In genomic region chr5:113765641-113766526, GRCm38 (mm10) we compare ENCODE assay signal across 26 mouse cellular contexts. TPM values are rescaled to one million over a fixed set of nuclear protein-coding genes. Genes with fewer than 3 reads are reported as not detected.
DNase-seq lines count a peak whose midpoint lies in the region; ATAC-seq and TF ChIP-seq lines count a peak whose summit lies in the region.
"Had no signal": no experiment of that assay in that cellular context is flagged by ENCODE, and none has a peak within 500 bp of the region (broad histone marks: within the 10 kb centered on the region; RNA-seq: fewer than 3 reads in every experiment).

No protein-coding gene starts in this region.

- peaks cover 69% of the 10 kb centered on the region for H3K36me3 ChIP-seq in heart, embryonic 14.5 days (ENCODE audit: control insufficient read depth, insufficient read depth, low read length)
- peaks cover 4% of the 10 kb centered on the region; the same call in 1 of the 2 replicates for H3K36me3 ChIP-seq in lung, postnatal 0 days (ENCODE audit: insufficient read depth, low read length)
- peaks cover 6% of the 10 kb centered on the region for H3K36me3 ChIP-seq in stomach, embryonic 16.5 days (ENCODE audit: control insufficient read depth, insufficient read depth, low read length)
- peaks cover 74% of the 10 kb centered on the region for H3K36me3 ChIP-seq in hindbrain, embryonic 12.5 days

- intact Hi-C loops in heart, postnatal 14 days (cut with DNase I): no loop called here
- intact Hi-C loops in left cerebral cortex, adult 2 months (cut with DNase I): no loop called here

- H3K27ac ChIP-seq in heart, embryonic 14.5 days (replicated peaks in 1 of 2; ENCODE audit: control insufficient read depth in 1 of 2, insufficient read depth in 1 of 2, low read depth in 2 of 2, low read length in 2 of 2): no peak overlapping the region
- H3K27ac ChIP-seq in lung, postnatal 0 days (ENCODE audit: low read length): 0 out of 2 replicates have a peak overlapping the region, but pooled peaks have one; percentile 14
- no peak overlapping the region for H3K27ac ChIP-seq in stomach, embryonic 16.5 days (ENCODE audit: low read length)
- no peak overlapping the region for H3K27ac ChIP-seq in left cerebral cortex, adult 2 months
- no peak overlapping the region for H3K27ac ChIP-seq in hindbrain, embryonic 12.5 days
- H3K27ac ChIP-seq: forebrain, embryonic 12.5 days; heart, adult 2 months; limb, embryonic 13.5 days; liver, embryonic 14.5 days; midbrain, embryonic 15.5 days; neural tube, embryonic 15.5 days had no signal

- peak; percentile 21; the same call in 1 of the 2 replicates for ATAC-seq in heart, embryonic 14.5 days (ENCODE audit: insufficient number of reproducible peaks, insufficient read depth, low FRiP score, low read depth)
- ATAC-seq in lung, postnatal 0 days: peak; percentile 78
- peak; percentile 42; the same call in 1 of the 2 replicates for ATAC-seq in stomach, embryonic 16.5 days (ENCODE audit: insufficient read depth, low FRiP score)
- ATAC-seq in hindbrain, embryonic 12.5 days (ENCODE audit: low FRiP score): no peak
- ATAC-seq: midbrain, embryonic 15.5 days had no signal

- no peak for TF ChIP-seq CTCF in lung, postnatal 0 days (IDR thresholded peaks at IDR 0.05)
- TF ChIP-seq CTCF in left cerebral cortex, adult 2 months (IDR thresholded peaks at IDR 0.05): no peak

- H3K27me3 ChIP-seq in heart, embryonic 14.5 days (ENCODE audit: control insufficient read depth, insufficient read depth, low read length): no peaks in the 10 kb centered on the region
- no peaks in the 10 kb centered on the region for H3K27me3 ChIP-seq in lung, postnatal 0 days (replicated peaks; ENCODE audit: insufficient read depth, low read length)
- H3K27me3 ChIP-seq in stomach, embryonic 16.5 days (ENCODE audit: control insufficient read depth, insufficient read depth, low read length): no peaks in the 10 kb centered on the region
- no peaks in the 10 kb centered on the region for H3K27me3 ChIP-seq in hindbrain, embryonic 12.5 days
- H3K27me3 ChIP-seq: forebrain, embryonic 12.5 days; limb, embryonic 13.5 days; midbrain, embryonic 15.5 days; neural tube, embryonic 15.5 days had no signal

- no peak overlapping the region for H3K4me2 ChIP-seq in heart, embryonic 14.5 days (ENCODE audit: low read length)
- no peak overlapping the region for H3K4me2 ChIP-seq in lung, postnatal 0 days (replicated peaks; ENCODE audit: low read depth, low read length)
- no peak overlapping the region for H3K4me2 ChIP-seq in stomach, embryonic 16.5 days (ENCODE audit: low read depth, low read length)
- no peak overlapping the region for H3K4me2 ChIP-seq in hindbrain, embryonic 12.5 days (replicated peaks)
- H3K4me2 ChIP-seq: forebrain, embryonic 12.5 days; limb, embryonic 13.5 days; midbrain, embryonic 15.5 days; neural tube, embryonic 15.5 days had no signal

- no peak overlapping the region for H3K4me3 ChIP-seq in heart, embryonic 14.5 days (ENCODE audit: control insufficient read depth in 1 of 2, insufficient read depth in 1 of 2, low read depth in 1 of 2, low read length in 2 of 2)
- no peak overlapping the region for H3K4me3 ChIP-seq in lung, postnatal 0 days (ENCODE audit: low read depth, low read length)
- no peak overlapping the region for H3K4me3 ChIP-seq in stomach, embryonic 16.5 days (replicated peaks; ENCODE audit: low read length)
- no peak overlapping the region for H3K4me3 ChIP-seq in left cerebral cortex, adult 2 months
- no peak overlapping the region for H3K4me3 ChIP-seq in hindbrain, embryonic 12.5 days
- H3K4me3 ChIP-seq: forebrain, embryonic 12.5 days; heart, adult 2 months; limb, embryonic 13.5 days; midbrain, embryonic 15.5 days; neural tube, embryonic 15.5 days had no signal

- TF ChIP-seq EP300 in lung, postnatal 0 days (IDR thresholded peaks at IDR 0.05): no peak

- WGBS in heart, embryonic 14.5 days: 79% methylated on average over 13 of the region's 13 CpGs
- 75% methylated on average over 13 of the region's 13 CpGs for WGBS in lung, postnatal 0 days
- WGBS in stomach, embryonic 16.5 days: 80% methylated on average over 13 of the region's 13 CpGs
- WGBS in hindbrain, embryonic 12.5 days: 92% methylated on average over 13 of the region's 13 CpGs

- no peak for DNase-seq in heart, postnatal 14 days
- no peak for DNase-seq in lung, postnatal 0 days (ENCODE audit: low spot score)
- no peak for DNase-seq in lung, postnatal 10 days
- DNase-seq in adrenal gland, postnatal 36 days: peak; percentile 42 to 51
- DNase-seq in left cerebral cortex, adult 2 months (ENCODE audit: extremely low spot score in 1 of 2, low spot score in 2 of 2): no peak
- DNase-seq: cerebellum, adult 2 months; gastrocnemius, postnatal 14 days; heart, adult 2 months; heart, postnatal 36 days; kidney, adult 8-10 months; kidney, postnatal 14 days; layer of hippocampus, adult 9-11 months had no signal

- no peaks in the 10 kb centered on the region for H3K9me3 ChIP-seq in heart, embryonic 14.5 days (ENCODE audit: control insufficient read depth, low read length)
- H3K9me3 ChIP-seq in lung, postnatal 0 days (ENCODE audit: low read length): no peaks in the 10 kb centered on the region
- no peaks in the 10 kb centered on the region for H3K9me3 ChIP-seq in stomach, embryonic 16.5 days (replicated peaks; ENCODE audit: control insufficient read depth, low read length)
- no peaks in the 10 kb centered on the region for H3K9me3 ChIP-seq in hindbrain, embryonic 12.5 days (replicated peaks)
- H3K9me3 ChIP-seq: forebrain, embryonic 12.5 days; limb, embryonic 13.5 days; midbrain, embryonic 15.5 days; neural tube, embryonic 15.5 days had no signal

- H3K9ac ChIP-seq in heart, embryonic 14.5 days (ENCODE audit: low read length): no peak overlapping the region
- H3K9ac ChIP-seq in lung, postnatal 0 days (replicated peaks; ENCODE audit: low read depth): no peak overlapping the region
- no peak overlapping the region for H3K9ac ChIP-seq in stomach, embryonic 16.5 days (ENCODE audit: low read length)
- no peak overlapping the region for H3K9ac ChIP-seq in hindbrain, embryonic 12.5 days
- H3K9ac ChIP-seq: forebrain, embryonic 12.5 days; limb, embryonic 13.5 days; liver, embryonic 14.5 days; midbrain, embryonic 15.5 days; neural tube, embryonic 15.5 days had no signal

- H3K4me1 ChIP-seq in heart, embryonic 14.5 days (ENCODE audit: control insufficient read depth in 2 of 2, insufficient read depth in 2 of 2, low read length in 2 of 2): peaks cover 6 to 17% of the 10 kb centered on the region in 2 experiments
- no peaks in the 10 kb centered on the region for H3K4me1 ChIP-seq in lung, postnatal 0 days (ENCODE audit: insufficient read depth, low read depth, low read length)
- H3K4me1 ChIP-seq in stomach, embryonic 16.5 days (ENCODE audit: control insufficient read depth, insufficient read depth, low read length): peaks cover 8% of the 10 kb centered on the region
- H3K4me1 ChIP-seq in hindbrain, embryonic 12.5 days: peaks cover 17% of the 10 kb centered on the region

RNA-seq across cellular contexts. Expression of gene Sart3, which starts 6.4 kb away (rescaled TPM):
- 25.9 and 27.7 TPM in 2 replicates for polyA plus RNA-seq in heart, embryonic 14.5 days (2014; fragmentation: Nextera tagmentation; extraction: Ambion mirVana)
- 10 to 100 TPM; 15.6 to 16.9 TPM for total RNA-seq in heart, postnatal 14 days (2021)
- polyA plus RNA-seq in lung, postnatal 0 days (2015; fragmentation: Nextera tagmentation; extraction: Ambion mirVana): 12.8 and 16.9 TPM in 2 replicates
- total RNA-seq in adrenal gland, postnatal 36 days (2021): 10 to 100 TPM; 30.0 to 33.3 TPM
- 30.8 and 35.0 TPM in 2 replicates for polyA plus RNA-seq in stomach, embryonic 16.5 days (2015; fragmentation: Nextera tagmentation; extraction: Ambion mirVana)
- 10 to 100 TPM; 41.8 to 47.3 TPM for total RNA-seq in left cerebral cortex, adult 2 months (2021)
- 71.9 and 80.6 TPM in 2 replicates for polyA plus RNA-seq in hindbrain, embryonic 12.5 days (2016; fragmentation: Nextera tagmentation; extraction: Ambion mirVana)

RNA-seq across cellular contexts. Expression of gene Iscu, which starts 6.7 kb away (rescaled TPM):
- 128 and 132 TPM in 2 replicates for polyA plus RNA-seq in heart, embryonic 14.5 days (2014; fragmentation: Nextera tagmentation; extraction: Ambion mirVana)
- total RNA-seq in heart, postnatal 14 days (2021): 100 to 1,000 TPM; 140 to 145 TPM
- 197 and 225 TPM in 2 replicates for polyA plus RNA-seq in lung, postnatal 0 days (2015; fragmentation: Nextera tagmentation; extraction: Ambion mirVana)
- 100 to 1,000 TPM; 612 to 984 TPM for total RNA-seq in adrenal gland, postnatal 36 days (2021)
- polyA plus RNA-seq in stomach, embryonic 16.5 days (2015; fragmentation: Nextera tagmentation; extraction: Ambion mirVana): 97.0 and 112 TPM in 2 replicates
- total RNA-seq in left cerebral cortex, adult 2 months (2021): 100 to 1,000 TPM; 125 to 128 TPM
- 101 and 106 TPM in 2 replicates for polyA plus RNA-seq in hindbrain, embryonic 12.5 days (2016; fragmentation: Nextera tagmentation; extraction: Ambion mirVana)

RNA-seq across cellular contexts. Expression of gene Ficd, which starts 30.3 kb away (rescaled TPM):
- 4.0 and 4.6 TPM in 2 replicates for polyA plus RNA-seq in heart, embryonic 14.5 days (2014; fragmentation: Nextera tagmentation; extraction: Ambion mirVana)
- total RNA-seq in heart, postnatal 14 days (2021): 1 to 10 TPM; 4.7 to 5.7 TPM
- 6.7 and 6.8 TPM in 2 replicates for polyA plus RNA-seq in lung, postnatal 0 days (2015; fragmentation: Nextera tagmentation; extraction: Ambion mirVana)
- total RNA-seq in adrenal gland, postnatal 36 days (2021): 10 to 100 TPM; 12.7 to 15.2 TPM
- 7.0 and 9.1 TPM in 2 replicates for polyA plus RNA-seq in stomach, embryonic 16.5 days (2015; fragmentation: Nextera tagmentation; extraction: Ambion mirVana)
- total RNA-seq in left cerebral cortex, adult 2 months (2021): 10 to 100 TPM; 11.1 to 11.3 TPM
- 7.6 and 7.8 TPM in 2 replicates for polyA plus RNA-seq in hindbrain, embryonic 12.5 days (2016; fragmentation: Nextera tagmentation; extraction: Ambion mirVana)

RNA-seq across cellular contexts. Expression of gene Tmem119, which starts 34.4 kb away (rescaled TPM):
- 6.1 and 7.8 TPM in 2 replicates for polyA plus RNA-seq in heart, embryonic 14.5 days (2014; fragmentation: Nextera tagmentation; extraction: Ambion mirVana)
- 10 to 100 TPM; 10.5 to 12.5 TPM for total RNA-seq in heart, postnatal 14 days (2021)
- polyA plus RNA-seq in lung, postnatal 0 days (2015; fragmentation: Nextera tagmentation; extraction: Ambion mirVana): 107 and 110 TPM in 2 replicates
- 10 to 100 TPM in 1 of 2 experiments, 1 to 10 TPM in 1; 9.3 to 14.1 TPM for total RNA-seq in adrenal gland, postnatal 36 days (2021)
- polyA plus RNA-seq in stomach, embryonic 16.5 days (2015; fragmentation: Nextera tagmentation; extraction: Ambion mirVana): 71.4 and 73.0 TPM in 2 replicates
- 10 to 100 TPM; 21.0 to 25.3 TPM for total RNA-seq in left cerebral cortex, adult 2 months (2021)
- polyA plus RNA-seq in hindbrain, embryonic 12.5 days (2016; fragmentation: Nextera tagmentation; extraction: Ambion mirVana): 41.0 and 44.1 TPM in 2 replicates

RNA-seq across cellular contexts. Expression of gene 1700069L16Rik, which starts 41.3 kb away (rescaled TPM):
- polyA plus RNA-seq in heart, embryonic 14.5 days (2014; fragmentation: Nextera tagmentation; extraction: Ambion mirVana): not detected in 2 replicates
- not detected for total RNA-seq in heart, postnatal 14 days (2021)
- polyA plus RNA-seq in lung, postnatal 0 days (2015; fragmentation: Nextera tagmentation; extraction: Ambion mirVana): not detected in 2 replicates
- total RNA-seq in adrenal gland, postnatal 36 days (2021): not detected
- not detected in 2 replicates for polyA plus RNA-seq in stomach, embryonic 16.5 days (2015; fragmentation: Nextera tagmentation; extraction: Ambion mirVana)
- total RNA-seq in left cerebral cortex, adult 2 months (2021): not detected
- not detected in 2 replicates for polyA plus RNA-seq in hindbrain, embryonic 12.5 days (2016; fragmentation: Nextera tagmentation; extraction: Ambion mirVana)
- total RNA-seq: gastrocnemius, postnatal 14 days; heart, adult 2 months; heart, postnatal 36 days; left cerebral cortex, postnatal 14 days; megakaryocyte progenitor cell, adult 5-6 weeks had no signal
- polyA plus RNA-seq: forebrain, embryonic 12.5 days; frontal cortex, adult 2 months; heart, adult 2 months; limb, embryonic 13.5 days; liver, embryonic 14.5 days; lung, embryonic 16.5 days; midbrain, embryonic 15.5 days; neural tube, embryonic 15.5 days; thymus, postnatal 0 days; urinary bladder, adult 2 months had no signal

Comparison
In these comparisons a context has a peak if more than half of its experiments do, and no peak if none do; other contexts are left out.
1. DNase-seq: peak in adrenal gland, postnatal 36 days (2 of 2); none in heart, postnatal 14 days (0 of 2), lung, postnatal 0 days (single experiment), lung, postnatal 10 days (single experiment) and left cerebral cortex, adult 2 months (0 of 2).